Mouse (Mus musculus) small intestine, adult 2 months (tissue): Measurements from ENCODE around the gene Cln3. TPM values are rescaled to one million over a fixed set of nuclear protein-coding genes. Genes with fewer than 3 reads are reported as not detected.

ENCODE experiments used
- H3K27ac ChIP-seq: fragments of 200-500 bp; 2 replicates; pipeline ENCODE4 v1.5.1; 2012; ENCODE audit warnings: low read depth, low read length, control low read depth, inconsistent platforms; ENCODE audit not compliant: insufficient read depth
- H3K27me3 ChIP-seq: fragments of 200-500 bp; 2 replicates; pipeline ENCODE4 v1.6.1; 2012; ENCODE audit warnings: mild to moderate bottlenecking, moderate library complexity, low read length, inconsistent platforms; ENCODE audit not compliant: control insufficient read depth, insufficient read depth
- H3K36me3 ChIP-seq: fragments of 200-500 bp; 2 replicates; pipeline ENCODE4 v1.6.1; 2012; ENCODE audit warnings: mild to moderate bottlenecking, low read length, control low read depth, inconsistent platforms; ENCODE audit not compliant: control insufficient read depth, insufficient read depth
- H3K4me1 ChIP-seq: fragments of 200-500 bp; 2 replicates; pipeline ENCODE4 v1.6.1; 2012; ENCODE audit warnings: low read length, inconsistent platforms, mixed read lengths; ENCODE audit not compliant: control insufficient read depth, insufficient read depth, insufficient read length
- H3K4me3 ChIP-seq: fragments of 200-500 bp; 2 replicates; pipeline ENCODE4 v1.5.1; 2012; ENCODE audit warnings: low read depth, mild to moderate bottlenecking, control low read depth, inconsistent platforms, low read length, moderate library complexity
- CTCF ChIP-seq: fragments of 200-500 bp; IDR thresholded peaks from 2 replicates; pipeline ENCODE4 v1.5.1; 2012; ENCODE audit warnings: low read depth, mild to moderate bottlenecking, control low read depth, inconsistent platforms, low read length, moderate library complexity, mixed read lengths; ENCODE audit not compliant: insufficient replicate concordance, insufficient read length; ENCODE audit errors: extremely low read depth
- POLR2A ChIP-seq: fragments of 200-500 bp; IDR thresholded peaks from 2 replicates; pipeline ENCODE4 v1.6.1; 2012; ENCODE audit warnings: low read depth, mild to moderate bottlenecking, control low read depth, inconsistent platforms, low read length, moderate library complexity
- WGBS: fragments of 180-500 bp; shearing (Covaris S2); methylation state at CpG from one replicate; pipeline ENCODE4 v1.1.7; 2018; 5-methylcytosine and 5-hydroxymethylcytosine counted together
- polyA plus RNA-seq: library from polyadenylated mRNA; depleted of rRNA; stranded (reverse); fragments of >200 nt; gene quantifications from 2 replicates; pipeline ENCODE4 v1.2.3, GENCODE M21; 2012

The Cln3 gene
- polyA plus RNA-seq, 1 experiment, result 55.7 TPM

- Histone ChIP-seq H3K4me1 (peaks cover 8% of the 10 kb centered on the region; the same call in 1 of the 2 replicates), H3K27me3 (no peaks in the 10 kb centered on the region), H3K36me3 (no peaks in the 10 kb centered on the region), H3K27ac (peak overlapping the region; percentile 64), H3K4me3 (peak overlapping the region; percentile 13; the same call in 1 of the 2 replicates)
- 6% methylated on average over 6 of the region's 6 CpGs for whole genome bisulfite sequencing
- TF ChIP-seq CTCF, result no peak
- peak; percentile 48; the same call in 1 of the 2 replicates for TF ChIP-seq POLR2A
These were observed 39.8 kb upstream of the Cln3 start for GRCm38 (mm10) chr7:126625369-126625768.

GRCm38 (mm10) chr7:126624774-126625173 is 39.2 kb upstream of the Cln3 start:
- 86% methylated on average over 16 of the region's 16 CpGs for WGBS
- Histone ChIP-seq H3K27ac (peak overlapping the region; percentile 64; the same call in 1 of the 2 replicates), H3K4me1 (peaks cover 8% of the 10 kb centered on the region; the same call in 1 of the 2 replicates), H3K27me3 (no peaks in the 10 kb centered on the region), H3K4me3 (peak overlapping the region; percentile 52), H3K36me3 (no peaks in the 10 kb centered on the region)
- TF ChIP-seq CTCF (no peak), POLR2A (0 out of 2 replicates have a peak, but pooled peaks have one; percentile 23)

GRCm38 (mm10) chr7:126623381-126623780 is 37.8 kb upstream of the Cln3 start:
- Histone ChIP-seq H3K27me3 (no peaks in the 10 kb centered on the region), H3K4me1 (peaks cover 7% of the 10 kb centered on the region; the same call in 1 of the 2 replicates), H3K36me3 (no peaks in the 10 kb centered on the region), H3K4me3 (no peak overlapping the region), H3K27ac (no peak overlapping the region)
- WGBS, result 54% methylated on average over 1 of the region's 1 CpGs
- TF ChIP-seq POLR2A, result no peak
- TF ChIP-seq CTCF, result no peak

- Histone ChIP-seq H3K27ac (no peak overlapping the region), H3K36me3 (no peaks in the 10 kb centered on the region), H3K27me3 (no peaks in the 10 kb centered on the region), H3K4me1 (peaks cover 7% of the 10 kb centered on the region; the same call in 1 of the 2 replicates), H3K4me3 (no peak overlapping the region)
- no peak for TF ChIP-seq POLR2A
- TF ChIP-seq CTCF, result no peak
- 48% methylated on average over 9 of the region's 9 CpGs for WGBS
These were observed 36.1 kb upstream of the Cln3 start for GRCm38 (mm10) chr7:126621452-126622359.

GRCm38 (mm10) chr7:126619559-126620275 is 34.1 kb upstream of the Cln3 start:
- H3K4me3 ChIP-seq, result no peak overlapping the region
- H3K4me1 ChIP-seq, result no peaks in the 10 kb centered on the region; the same call in 1 of the 2 replicates
- no peaks in the 10 kb centered on the region for H3K36me3 ChIP-seq
- no peaks in the 10 kb centered on the region for H3K27me3 ChIP-seq
- TF ChIP-seq CTCF (no peak), POLR2A (no peak)
- WGBS, result 65% methylated on average over 10 of the region's 10 CpGs
- no peak overlapping the region for H3K27ac ChIP-seq

GRCm38 (mm10) chr7:126616707-126617106 is 31.1 kb upstream of the Cln3 start:
- H3K27me3 ChIP-seq, result no peaks in the 10 kb centered on the region
- no peak overlapping the region for H3K27ac ChIP-seq
- WGBS, result 74% methylated on average over 3 of the region's 3 CpGs

More at GRCm38 (mm10) chr7:126616707-126617106, 31.1 kb upstream of the Cln3 start:
- TF ChIP-seq POLR2A, result no peak
- no peak for TF ChIP-seq CTCF
- H3K4me1 ChIP-seq, result no peaks in the 10 kb centered on the region; the same call in 1 of the 2 replicates
- H3K4me3 ChIP-seq, result no peak overlapping the region
- H3K36me3 ChIP-seq, result no peaks in the 10 kb centered on the region
